Mouse (Mus musculus): Measurements from ENCODE around the gene Zdhhc14. TPM values are rescaled to one million over a fixed set of nuclear protein-coding genes. Genes with fewer than 3 reads are reported as not detected.

Zdhhc14 gene
- polyA plus RNA-seq, 1 experiment from 2014 or later = 1.6 TPM

GRCm38 (mm10) chr17:5519910-5520592 lies 27.7 kb downstream of the Zdhhc14 start:
- 76% methylated on average over 13 of the region's 13 CpGs for whole genome bisulfite sequencing
- no peaks in the 10 kb centered on the region for H3K4me1 ChIP-seq (ENCODE audit: insufficient read depth)
- TF ChIP-seq CTCF (IDR thresholded peaks at IDR 0.05; ENCODE audit: low read depth) = no peak
- no peaks in the 10 kb centered on the region for H3K36me3 ChIP-seq (ENCODE audit: insufficient read depth)
- DNase-seq = no peak
- ATAC-seq (ENCODE audit: insufficient read depth) = no peak
- H3K4me2 ChIP-seq = no peak overlapping the region
- H3K27me3 ChIP-seq (ENCODE audit: insufficient read depth, low read length) = no peaks in the 10 kb centered on the region
- no peak overlapping the region for H3K27ac ChIP-seq (ENCODE audit: low read depth)
- H3K9me3 ChIP-seq (ENCODE audit: low read depth, low read length) = no peaks in the 10 kb centered on the region
- H3K4me3 ChIP-seq (ENCODE audit: low read depth, low read length) = no peak overlapping the region
- no peak overlapping the region for H3K9ac ChIP-seq

GRCm38 (mm10) chr17:5521532-5521931 lies 29.2 kb downstream of the Zdhhc14 start:
- 60% methylated on average over 1 of the region's 1 CpGs for WGBS
- DNase-seq (no peak), ATAC-seq (ENCODE audit: insufficient read depth) (no peak)
- Histone ChIP-seq H3K27me3 (ENCODE audit: insufficient read depth, low read length) (no peaks in the 10 kb centered on the region), H3K4me1 (ENCODE audit: insufficient read depth) (no peaks in the 10 kb centered on the region), H3K36me3 (ENCODE audit: insufficient read depth) (no peaks in the 10 kb centered on the region), H3K9me3 (ENCODE audit: low read depth, low read length) (no peaks in the 10 kb centered on the region), H3K4me2 (no peak overlapping the region), H3K27ac (ENCODE audit: low read depth) (no peak overlapping the region), H3K4me3 (ENCODE audit: low read depth, low read length) (no peak overlapping the region), H3K9ac (no peak overlapping the region)
- no peak for TF ChIP-seq CTCF (IDR thresholded peaks at IDR 0.05; ENCODE audit: low read depth)

GRCm38 (mm10) chr17:5529552-5529951 lies 37.2 kb downstream of the Zdhhc14 start:
- Histone ChIP-seq H3K36me3 (ENCODE audit: insufficient read depth) (no peaks in the 10 kb centered on the region), H3K9ac (no peak overlapping the region), H3K4me1 (ENCODE audit: insufficient read depth) (no peaks in the 10 kb centered on the region), H3K4me2 (no peak overlapping the region), H3K4me3 (ENCODE audit: low read depth, low read length) (no peak overlapping the region), H3K27ac (ENCODE audit: low read depth) (no peak overlapping the region), H3K9me3 (ENCODE audit: low read depth, low read length) (no peaks in the 10 kb centered on the region), H3K27me3 (ENCODE audit: insufficient read depth, low read length) (no peaks in the 10 kb centered on the region)
- TF ChIP-seq CTCF (IDR thresholded peaks at IDR 0.05; ENCODE audit: low read depth) = no peak
- ATAC-seq (ENCODE audit: insufficient read depth) (no peak), DNase-seq (no peak)
- 81% methylated on average over 6 of the region's 6 CpGs for WGBS

GRCm38 (mm10) chr17:5532816-5533215 lies 40.5 kb downstream of the Zdhhc14 start:
- Histone ChIP-seq H3K27ac (ENCODE audit: low read depth) (no peak overlapping the region), H3K9me3 (ENCODE audit: low read depth, low read length) (no peaks in the 10 kb centered on the region), H3K36me3 (ENCODE audit: insufficient read depth) (no peaks in the 10 kb centered on the region), H3K27me3 (ENCODE audit: insufficient read depth, low read length) (no peaks in the 10 kb centered on the region), H3K4me3 (ENCODE audit: low read depth, low read length) (no peak overlapping the region), H3K4me1 (ENCODE audit: insufficient read depth) (no peaks in the 10 kb centered on the region), H3K4me2 (no peak overlapping the region), H3K9ac (no peak overlapping the region)
- 44% methylated on average over 5 of the region's 5 CpGs for WGBS
- no peak for TF ChIP-seq CTCF (IDR thresholded peaks at IDR 0.05; ENCODE audit: low read depth)
- ATAC-seq (ENCODE audit: insufficient read depth) (no peak), DNase-seq (no peak)

GRCm38 (mm10) chr17:5535357-5535756 lies 43.0 kb downstream of the Zdhhc14 start:
- H3K9ac ChIP-seq = no peak overlapping the region
- no peak overlapping the region for H3K27ac ChIP-seq (ENCODE audit: low read depth)
- peak; percentile 48 for TF ChIP-seq CTCF (IDR thresholded peaks at IDR 0.05; ENCODE audit: low read depth)
- H3K9me3 ChIP-seq (ENCODE audit: low read depth, low read length) = no peaks in the 10 kb centered on the region
- H3K27me3 ChIP-seq (ENCODE audit: insufficient read depth, low read length) = no peaks in the 10 kb centered on the region
- H3K4me3 ChIP-seq (ENCODE audit: low read depth, low read length) = no peak overlapping the region
- DNase-seq (peak; percentile 18), ATAC-seq (ENCODE audit: insufficient read depth) (no peak)
- H3K4me2 ChIP-seq = no peak overlapping the region
- H3K4me1 ChIP-seq (ENCODE audit: insufficient read depth) = no peaks in the 10 kb centered on the region
- 25% methylated on average over 2 of the region's 4 CpGs for WGBS
- no peaks in the 10 kb centered on the region for H3K36me3 ChIP-seq (ENCODE audit: insufficient read depth)

- Histone ChIP-seq H3K27me3 (ENCODE audit: insufficient read depth, low read length) (no peaks in the 10 kb centered on the region), H3K9ac (no peak overlapping the region), H3K9me3 (ENCODE audit: low read depth, low read length) (no peaks in the 10 kb centered on the region), H3K4me3 (ENCODE audit: low read depth, low read length) (no peak overlapping the region), H3K4me1 (ENCODE audit: insufficient read depth) (no peaks in the 10 kb centered on the region), H3K4me2 (no peak overlapping the region), H3K27ac (ENCODE audit: low read depth) (no peak overlapping the region), H3K36me3 (ENCODE audit: insufficient read depth) (no peaks in the 10 kb centered on the region)
- DNase-seq = no peak
- ATAC-seq (ENCODE audit: insufficient read depth) = no peak
- 51% methylated on average over 12 of the region's 12 CpGs for WGBS
- no peak for TF ChIP-seq CTCF (IDR thresholded peaks at IDR 0.05; ENCODE audit: low read depth)
Observed at GRCm38 (mm10) chr17:5536259-5537094, 44.1 kb downstream of the Zdhhc14 start.

GRCm38 (mm10) chr17:5537095-5537575 lies 44.8 kb downstream of the Zdhhc14 start:
- H3K9me3 ChIP-seq (ENCODE audit: low read depth, low read length) = no peaks in the 10 kb centered on the region
- H3K27ac ChIP-seq (ENCODE audit: low read depth) = no peak overlapping the region
- no peak for ATAC-seq (ENCODE audit: insufficient read depth)
- DNase-seq = no peak
- TF ChIP-seq CTCF (IDR thresholded peaks at IDR 0.05; ENCODE audit: low read depth) = no peak
- H3K36me3 ChIP-seq (ENCODE audit: insufficient read depth) = no peaks in the 10 kb centered on the region
- H3K27me3 ChIP-seq (ENCODE audit: insufficient read depth, low read length) = no peaks in the 10 kb centered on the region
- H3K4me1 ChIP-seq (ENCODE audit: insufficient read depth) = no peaks in the 10 kb centered on the region
- no peak overlapping the region for H3K9ac ChIP-seq
- H3K4me3 ChIP-seq (ENCODE audit: low read depth, low read length) = no peak overlapping the region
- WGBS = 60% methylated on average over 11 of the region's 11 CpGs
- no peak overlapping the region for H3K4me2 ChIP-seq

Data from lung, embryonic 14.5 days (tissue).